Mouse (Mus musculus) midbrain, embryonic 11.5 days (tissue): ENCODE results near the gene Ermard. TPM values are rescaled to one million over a fixed set of nuclear protein-coding genes. Genes with fewer than 3 reads are reported as not detected.

Experiments
- ATAC-seq: fragments of 200-750 bp; cut with Nextera tagmentation; 2 replicates; pipeline ENCODE4 v1.8.0; 2017; ENCODE audit warnings: moderate TSS enrichment, moderate library complexity; ENCODE audit not compliant: low FRiP score
- DNase-seq: peaks from one replicate; pipeline ENCODE4 v3.0.0; 2015; ENCODE audit warnings: low spot score; ENCODE audit errors: missing footprints
- H3K27ac ChIP-seq: fragments of 300-500 bp; sonication (generic); 2 replicates; pipeline ENCODE4 v1.5.1; 2014; ENCODE audit warnings: low read depth, low read length
- H3K27me3 ChIP-seq: fragments of 300-500 bp; sonication (generic); 2 replicates; pipeline ENCODE4 v1.6.1; 2014; ENCODE audit warnings: mild to moderate bottlenecking, low read length, moderate library complexity, mixed read lengths; ENCODE audit not compliant: control insufficient read depth, insufficient read depth
- H3K36me3 ChIP-seq: fragments of 300-500 bp; sonication (generic); 2 replicates; pipeline ENCODE4 v1.6.1; 2014; ENCODE audit warnings: mild to moderate bottlenecking, low read length, moderate library complexity, mixed read lengths; ENCODE audit not compliant: control insufficient read depth, insufficient read depth
- H3K4me1 ChIP-seq: fragments of 300-500 bp; sonication (generic); 2 replicates; pipeline ENCODE4 v1.6.1; 2014; ENCODE audit warnings: low read length; ENCODE audit not compliant: control insufficient read depth, insufficient read depth
- H3K4me2 ChIP-seq: fragments of 300-500 bp; sonication (generic); 2 replicates; pipeline ENCODE4 v1.6.1; 2014; ENCODE audit warnings: mild to moderate bottlenecking, moderate library complexity
- H3K4me3 ChIP-seq: fragments of 300-500 bp; sonication (generic); 2 replicates; pipeline ENCODE4 v1.5.1; 2014; ENCODE audit warnings: low read depth, low read length
- H3K9ac ChIP-seq: fragments of 300-500 bp; sonication (generic); 2 replicates; pipeline ENCODE4 v1.6.1; 2014; ENCODE audit warnings: low read length
- H3K9me3 ChIP-seq: fragments of 300-500 bp; sonication (generic); 2 replicates; pipeline ENCODE4 v1.6.1; 2016; ENCODE audit warnings: low read length; ENCODE audit not compliant: control insufficient read depth
- WGBS: fragments of 180-500 bp; shearing (Covaris S2); extraction: QIAGEN DNeasy Blood & Tissue Kit; methylation state at CpG from one replicate; pipeline ENCODE4 v1.1.7; 2014; 5-methylcytosine and 5-hydroxymethylcytosine counted together
- polyA plus RNA-seq: library from polyadenylated mRNA; unstranded; fragments of >200 nt; fragmentation: Nextera tagmentation; extraction: Ambion mirVana; gene quantifications from 2 replicates; pipeline ENCODE4 v1.2.1, GENCODE M21; 2014

Gene Ermard
- polyA plus RNA-seq, 1 experiment from 2014 or later = 69.3 TPM

GRCm38 (mm10) chr17:15096853-15097252, 55.8 kb downstream of the Ermard start:
- Histone ChIP-seq H3K36me3 (no peaks in the 10 kb centered on the region), H3K4me2 (no peak overlapping the region), H3K4me3 (no peak overlapping the region), H3K27me3 (no peaks in the 10 kb centered on the region), H3K4me1 (peaks cover 3% of the 10 kb centered on the region; the same call in 1 of the 2 replicates), H3K9ac (no peak overlapping the region), H3K9me3 (no peaks in the 10 kb centered on the region), H3K27ac (no peak overlapping the region)
- WGBS = 89% methylated on average over 6 of the region's 6 CpGs
- ATAC-seq (no peak), DNase-seq (no peak)

GRCm38 (mm10) chr17:15098677-15099076, 57.7 kb downstream of the Ermard start:
- no peaks in the 10 kb centered on the region for H3K9me3 ChIP-seq
- ATAC-seq (no peak), DNase-seq (no peak)
- no peak overlapping the region for H3K4me3 ChIP-seq
- no peaks in the 10 kb centered on the region for H3K27me3 ChIP-seq
- no peak overlapping the region for H3K9ac ChIP-seq
- no peak overlapping the region for H3K27ac ChIP-seq
- WGBS = 82% methylated on average over 1 of the region's 1 CpGs
- no peaks in the 10 kb centered on the region for H3K4me1 ChIP-seq
- H3K36me3 ChIP-seq = no peaks in the 10 kb centered on the region
- H3K4me2 ChIP-seq = no peak overlapping the region

GRCm38 (mm10) chr17:15101355-15101754, 60.3 kb downstream of the Ermard start:
- 79% methylated on average over 4 of the region's 4 CpGs for WGBS
- DNase-seq (no peak), ATAC-seq (no peak)
- Histone ChIP-seq H3K9me3 (no peaks in the 10 kb centered on the region), H3K9ac (no peak overlapping the region), H3K4me2 (no peak overlapping the region), H3K27me3 (no peaks in the 10 kb centered on the region), H3K27ac (no peak overlapping the region), H3K4me1 (no peaks in the 10 kb centered on the region), H3K4me3 (no peak overlapping the region), H3K36me3 (no peaks in the 10 kb centered on the region)

- peaks cover 15% of the 10 kb centered on the region for H3K4me1 ChIP-seq
- H3K27me3 ChIP-seq = no peaks in the 10 kb centered on the region; the same call in none of the 2 replicates
- no peak overlapping the region for H3K4me3 ChIP-seq
- no peaks in the 10 kb centered on the region for H3K9me3 ChIP-seq
- H3K4me2 ChIP-seq = no peak overlapping the region
- H3K36me3 ChIP-seq = no peaks in the 10 kb centered on the region
- 93% methylated on average over 9 of the region's 9 CpGs for WGBS
- no peak for DNase-seq
- no peak for ATAC-seq
- H3K27ac ChIP-seq = no peak overlapping the region
- no peak overlapping the region for H3K9ac ChIP-seq
Measured at GRCm38 (mm10) chr17:15107143-15107649, 66.2 kb downstream of the Ermard start.

GRCm38 (mm10) chr17:15108473-15109441, 67.7 kb downstream of the Ermard start:
- H3K4me2 ChIP-seq = peak overlapping the region; percentile 15; the same call in 1 of the 2 replicates
- peak overlapping the region; percentile 54 for H3K27ac ChIP-seq
- H3K4me3 ChIP-seq = no peak overlapping the region
- WGBS = 49% methylated on average over 20 of the region's 20 CpGs
- H3K9ac ChIP-seq = peak overlapping the region; percentile 12; the same call in 1 of the 2 replicates
- H3K4me1 ChIP-seq = peaks cover 15% of the 10 kb centered on the region
- ATAC-seq (peak; percentile 94), DNase-seq (no peak)
- H3K27me3 ChIP-seq = no peaks in the 10 kb centered on the region; the same call in none of the 2 replicates
- no peaks in the 10 kb centered on the region for H3K9me3 ChIP-seq
- H3K36me3 ChIP-seq = no peaks in the 10 kb centered on the region

GRCm38 (mm10) chr17:15115550-15115949, 74.5 kb downstream of the Ermard start:
- DNase-seq (no peak), ATAC-seq (no peak)
- 86% methylated on average over 3 of the region's 3 CpGs for WGBS
- no peak overlapping the region for H3K4me3 ChIP-seq
- H3K4me1 ChIP-seq = 0 out of 2 replicates have a peak, but pooled peaks cover 3% of the 10 kb centered on the region
- no peak overlapping the region for H3K9ac ChIP-seq
- no peak overlapping the region for H3K4me2 ChIP-seq
- H3K9me3 ChIP-seq = no peaks in the 10 kb centered on the region
- H3K27me3 ChIP-seq = no peaks in the 10 kb centered on the region; the same call in 1 of the 2 replicates
- H3K27ac ChIP-seq = no peak overlapping the region
- no peaks in the 10 kb centered on the region for H3K36me3 ChIP-seq

- Histone ChIP-seq H3K36me3 (no peaks in the 10 kb centered on the region), H3K9me3 (no peaks in the 10 kb centered on the region), H3K27me3 (no peaks in the 10 kb centered on the region), H3K27ac (no peak overlapping the region), H3K4me1 (no peaks in the 10 kb centered on the region), H3K4me2 (no peak overlapping the region), H3K9ac (no peak overlapping the region), H3K4me3 (no peak overlapping the region)
- 92% methylated on average over 4 of the region's 4 CpGs for WGBS
- DNase-seq (no peak), ATAC-seq (no peak)
Measured at GRCm38 (mm10) chr17:15120096-15120495, 79.1 kb downstream of the Ermard start.

- H3K4me3 ChIP-seq = no peak overlapping the region
- 85% methylated on average over 6 of the region's 6 CpGs for WGBS
- DNase-seq = no peak
Measured at GRCm38 (mm10) chr17:15120569-15120968, 79.6 kb downstream of the Ermard start.

GRCm38 (mm10) chr17:15129630-15130287, 88.8 kb downstream of the Ermard start:
- Histone ChIP-seq H3K27me3 (no peaks in the 10 kb centered on the region), H3K27ac (no peak overlapping the region), H3K9ac (no peak overlapping the region), H3K36me3 (no peaks in the 10 kb centered on the region), H3K4me3 (no peak overlapping the region), H3K9me3 (no peaks in the 10 kb centered on the region), H3K4me2 (no peak overlapping the region), H3K4me1 (no peaks in the 10 kb centered on the region)
- DNase-seq (no peak), ATAC-seq (no peak)
- WGBS = 81% methylated on average over 9 of the region's 9 CpGs

More at GRCm38 (mm10) chr17:15120569-15120968, 79.6 kb downstream of the Ermard start:
- Histone ChIP-seq H3K9me3 (no peaks in the 10 kb centered on the region), H3K9ac (no peak overlapping the region), H3K4me2 (no peak overlapping the region), H3K27me3 (no peaks in the 10 kb centered on the region), H3K4me1 (no peaks in the 10 kb centered on the region), H3K36me3 (no peaks in the 10 kb centered on the region), H3K27ac (no peak overlapping the region)
- ATAC-seq = no peak
